Mouse (Mus musculus): ENCODE data around the gene Tspan17.

GRCm38 (mm10) chr13:54752656-54753055, 36.5 kb upstream of the Tspan17 start:
- no peak for TF ChIP-seq CTCF (IDR thresholded peaks at IDR 0.05; ENCODE audit: borderline replicate concordance, extremely low read depth, insufficient read depth, insufficient read length)
- TF ChIP-seq POLR2A (IDR thresholded peaks at IDR 0.05; ENCODE audit: borderline replicate concordance, extremely low read depth, insufficient read depth, insufficient read length, poor library complexity, severe bottlenecking), result no peak
